Comparison of ENCODE assay signal across 15 mouse cellular contexts in genomic region chr6:49252207-49252606, GRCm38 (mm10).
"Had no signal": no experiment of that assay in that cellular context is flagged by ENCODE, and none has a peak within 500 bp of the region (broad histone marks: within the 10 kb centered on the region; RNA-seq: fewer than 3 reads in every experiment).

No protein-coding gene starts in this region.

- H3K27me3 ChIP-seq: neural tube, embryonic 15.5 days; stomach, embryonic 15.5 days had no signal

- DNase-seq: retina, postnatal 1 day; right cerebral cortex, adult 18-20 months; right cerebral cortex, postnatal 14 days; right cerebral cortex, postnatal 25 days; right cerebral cortex, postnatal 4 days; spleen, adult 18-20 months; thymus, adult 18-20 months; thymus, adult 2 months; thymus, postnatal 14 days; thymus, postnatal 25 days; thymus, postnatal 36 days; thymus, postnatal 4 days had no signal

- H3K4me3 ChIP-seq: neural tube, embryonic 15.5 days; stomach, embryonic 15.5 days had no signal

- H3K9me3 ChIP-seq: neural tube, embryonic 15.5 days; stomach, embryonic 15.5 days had no signal

- H3K4me1 ChIP-seq: neural tube, embryonic 15.5 days; stomach, embryonic 15.5 days had no signal

- H3K27ac ChIP-seq: neural tube, embryonic 15.5 days; stomach, embryonic 15.5 days; stomach, postnatal 0 days had no signal

- H3K9ac ChIP-seq: neural tube, embryonic 15.5 days; stomach, embryonic 15.5 days had no signal

- H3K4me2 ChIP-seq: neural tube, embryonic 15.5 days; stomach, embryonic 15.5 days had no signal
